Mouse (Mus musculus) C2C12 (cell line): ENCODE measurements around the gene Bag1.

ENCODE experiments used
- CTCF ChIP-seq: IDR thresholded peaks from one replicate; pipeline ENCODE4 v1.5.1; 2011; ENCODE audit not compliant: control insufficient read depth, insufficient read depth, insufficient read length
- MAX ChIP-seq: IDR thresholded peaks from one replicate; pipeline ENCODE4 v1.6.1; 2011; ENCODE audit warnings: mild to moderate bottlenecking, control low read depth

DNA sequence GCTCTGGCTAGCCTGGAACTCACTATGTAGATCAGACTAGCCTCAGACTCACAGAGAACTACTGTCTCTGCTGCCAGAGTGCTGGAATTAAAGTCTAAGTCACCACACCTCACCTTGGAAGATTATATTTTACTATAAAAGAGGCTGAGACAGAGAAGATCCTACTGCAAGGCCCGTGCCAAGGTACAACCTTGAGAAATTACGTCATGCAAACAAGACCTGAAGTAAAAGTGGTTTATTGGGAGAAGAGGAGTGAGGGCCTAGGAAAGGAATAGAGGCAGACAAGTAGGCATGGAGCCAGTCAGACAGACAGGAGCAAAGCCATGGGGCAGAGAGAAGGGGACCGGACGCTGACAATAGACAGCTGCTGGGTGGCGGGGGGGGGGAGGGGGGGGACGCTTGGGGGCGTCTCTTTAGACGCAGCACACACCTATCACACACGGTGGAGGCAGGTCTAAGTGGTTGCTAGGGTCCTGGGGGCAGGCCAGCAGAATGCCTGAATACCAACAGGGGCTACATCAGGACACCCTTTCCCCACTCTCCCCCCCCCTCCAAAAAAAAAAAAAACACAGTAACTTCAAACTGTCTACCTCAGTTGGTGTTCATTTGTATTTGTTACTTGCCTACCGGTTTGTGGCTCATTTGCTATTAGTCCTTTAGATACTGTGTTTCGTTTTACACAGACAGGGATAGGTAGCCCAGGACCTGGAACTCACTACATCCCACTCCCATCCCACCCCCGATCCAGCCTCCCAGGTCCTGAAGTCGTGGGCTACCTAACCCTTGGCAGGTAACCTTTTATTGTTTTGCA is 21.9 kb upstream of the Bag1 start:
- TF ChIP-seq MAX (no peak), CTCF (no peak)
